Mouse (Mus musculus): ENCODE data around the gene Plch1.

Plch1 gene

GRCm38 (mm10) chr3:63692727-63693126 is 206.5 kb downstream of the Plch1 start:
- no peak for DNase-seq (ENCODE audit: low spot score)

- DNase-seq (ENCODE audit: low spot score), result no peak
These were observed 230.5 kb downstream of the Plch1 start for GRCm38 (mm10) chr3:63668779-63669178.

GRCm38 (mm10) chr3:63665307-63665706 is 234.0 kb downstream of the Plch1 start:
- no peak for DNase-seq (ENCODE audit: low spot score)

- no peak for DNase-seq (ENCODE audit: low spot score)
These were observed 234.6 kb downstream of the Plch1 start for GRCm38 (mm10) chr3:63664575-63665243.

Data from lung, postnatal 25 days (tissue).